Mouse (Mus musculus) CH12F3 (cell line): ENCODE data around the gene Olfr1238.

Experiments
- in situ Hi-C: fragments of 300-500 bp; cut with MboI; formaldehyde crosslinking; loops from 2 replicates; pipeline ENCODE4 v1.14.3; 2020; ENCODE audit warnings: low sequenced_read_pairs

Olfr1238 gene

GRCm38 (mm10) chr2:89409576-89409975, at the start of gene Olfr1238:
Gene Olfr1238 (minus strand): TSS chr2:89409676.
- in situ Hi-C loops = no loop called here

DNA sequence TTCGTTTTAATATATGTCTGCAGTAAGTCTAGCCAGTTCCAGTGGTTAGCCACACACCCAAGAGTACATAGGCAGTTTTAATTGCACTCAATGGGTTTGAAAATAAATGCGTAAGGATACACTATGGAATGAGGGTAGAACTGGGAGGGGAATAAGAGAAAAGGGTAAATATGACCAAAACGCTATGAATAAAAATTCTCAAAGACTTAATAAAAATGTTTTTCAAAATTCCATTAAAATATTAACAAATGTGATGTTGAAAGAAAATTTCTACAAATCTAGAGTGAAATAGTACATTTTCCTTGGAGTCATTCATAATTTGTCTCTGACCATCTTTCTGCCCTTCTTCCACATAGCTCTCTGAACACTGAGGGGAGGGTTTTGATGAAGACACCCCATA, 33.4 kb upstream of the Olfr1238 start, which contains the start of gene Olfr1240:
TSS of gene Olfr1240 (minus strand) at position 101 of the 400 bp plus-strand sequence.
- in situ Hi-C loops = no loop called here

DNA sequence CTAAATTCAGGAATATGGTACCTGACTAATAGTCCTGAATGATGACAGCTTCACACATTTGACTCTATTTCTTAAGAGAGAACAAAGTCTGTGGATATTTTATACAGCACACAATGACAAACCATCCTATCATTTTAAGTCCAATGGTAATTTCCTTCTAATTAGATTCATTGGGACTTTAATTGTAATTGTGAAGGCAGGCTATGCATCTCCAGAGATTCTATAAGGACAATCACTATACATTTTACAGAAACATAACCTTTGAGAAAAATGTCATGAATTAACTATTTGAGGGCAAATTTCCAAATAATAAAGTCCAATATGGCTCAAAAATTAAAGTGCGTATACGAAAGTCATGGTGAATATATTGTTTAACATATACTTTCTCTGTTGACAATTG, 10.8 kb upstream of the Olfr1238 start, which contains the start of gene Olfr1239:
TSS of gene Olfr1239 (minus strand) at position 101 of the 400 bp plus-strand sequence.
- in situ Hi-C loops = no loop called here

GRCm38 (mm10) chr2:89414557-89414956, 5.1 kb upstream of the Olfr1238 start:
- in situ Hi-C loops = no loop called here

GRCm38 (mm10) chr2:89400882-89401281, 8.6 kb downstream of the Olfr1238 start:
- in situ Hi-C loops = no loop called here

DNA sequence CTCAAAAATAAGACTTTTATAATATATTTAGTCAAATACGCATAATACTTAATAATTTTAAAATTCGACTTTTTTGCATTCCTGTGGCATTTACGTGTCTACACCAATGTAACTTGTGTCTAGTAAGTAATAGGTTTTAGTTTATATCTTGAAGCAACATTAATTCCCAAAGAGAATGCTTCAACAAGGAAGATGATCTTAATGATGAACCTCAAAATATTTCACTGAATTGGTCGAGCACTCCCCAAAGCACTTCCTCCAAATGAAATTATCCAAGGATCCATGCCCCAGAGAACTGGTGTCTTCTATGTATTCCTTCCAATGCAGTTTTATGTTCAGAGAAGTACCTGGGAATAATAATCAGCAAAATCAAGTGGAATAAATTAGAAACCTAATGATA, 44.7 kb downstream of the Olfr1238 start, which contains the start of gene Olfr1234:
TSS of gene Olfr1234 (minus strand) at position 101 of the 400 bp plus-strand sequence.
- in situ Hi-C loops = no loop called here
